Comparison of ENCODE assay signal across 12 mouse cellular contexts in the genomic region with DNA sequence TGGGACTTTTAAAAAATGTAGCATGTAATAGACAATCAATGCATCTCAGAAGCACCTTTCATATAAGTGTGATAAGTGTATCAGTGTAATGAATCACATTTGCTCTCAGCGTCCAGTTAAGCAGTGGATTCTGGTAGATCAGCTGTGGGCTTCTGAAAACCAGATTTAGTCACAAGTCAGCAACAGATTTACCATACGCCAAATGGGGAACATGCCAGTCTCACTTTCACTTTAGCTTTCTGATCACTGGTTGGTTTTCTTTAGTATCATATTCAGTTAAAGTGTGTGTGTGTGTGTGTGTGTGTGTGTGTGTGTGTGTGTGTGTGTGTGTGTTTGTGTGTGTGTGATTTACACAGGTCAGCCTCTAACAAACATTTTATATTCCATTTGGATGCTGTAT.
A peak's percentile ranks its signal among the peaks of the same experiment; 100 is the strongest.
DNase-seq lines count a peak whose midpoint lies in the region; ATAC-seq lines count a peak whose summit lies in the region.
"Had no signal": no experiment of that assay in that cellular context is flagged by ENCODE, and none has a peak within 500 bp of the region (broad histone marks: within the 10 kb centered on the region; RNA-seq: fewer than 3 reads in every experiment).

No protein-coding gene starts in this region.

- peak; percentile 70 for ATAC-seq in common myeloid progenitor, adult 5-6 weeks (replicated peaks; ENCODE audit: low read depth, poor library complexity, severe bottlenecking)
- ATAC-seq in monocyte, adult 5-6 weeks (replicated peaks; ENCODE audit: insufficient number of reproducible peaks, low FRiP score, low TSS enrichment, poor library complexity, severe bottlenecking), result peak; percentile 86

- DNase-seq in A20 (ENCODE audit: low read depth, low spot score), result peak; percentile 85
- peak; percentile 65 for DNase-seq in CD4-positive, CD25-positive, alpha-beta regulatory T cell, adult 2 months (ENCODE audit: low read depth, low spot score)
- DNase-seq in right cerebral cortex, adult 2 months (ENCODE audit: low spot score in 2 of 2), result no peak
- no peak for DNase-seq in layer of hippocampus, postnatal 25 days (ENCODE audit: extremely low spot score in 1 of 2, low spot score in 1 of 2)
- no peak for DNase-seq in heart, adult 9 months (ENCODE audit: low spot score in 2 of 2)
- DNase-seq: adrenal gland, postnatal 14 days; cerebellum, postnatal 14 days; gastrocnemius, postnatal 36 days; heart, postnatal 4 days; thymus, postnatal 14 days had no signal

Comparison
In these comparisons a context has a peak if more than half of its experiments do, and no peak if none do; other contexts are left out.
1. DNase-seq: peak in A20 (single experiment) and CD4-positive, CD25-positive, alpha-beta regulatory T cell, adult 2 months (single experiment); none in right cerebral cortex, adult 2 months (0 of 2), layer of hippocampus, postnatal 25 days (0 of 2) and heart, adult 9 months (0 of 2).